Mouse (Mus musculus) embryonic fibroblast, embryonic 13.5 days (primary cell): Measurements from ENCODE around the gene Nav2. TPM values are rescaled to one million over a fixed set of nuclear protein-coding genes. Genes with fewer than 3 reads are reported as not detected.

Source experiments
- H3K27ac ChIP-seq: 2 replicates; pipeline ENCODE4 v1.5.1; 2012; ENCODE audit warnings: low read length, control low read depth, inconsistent platforms; ENCODE audit not compliant: insufficient read depth
- H3K4me1 ChIP-seq: 2 replicates; pipeline ENCODE4 v1.6.1; 2011; ENCODE audit warnings: low read length; ENCODE audit not compliant: control insufficient read depth, insufficient read depth
- H3K4me3 ChIP-seq: 2 replicates; pipeline ENCODE4 v1.5.1; 2011; ENCODE audit warnings: mild to moderate bottlenecking, control low read depth, low read length; ENCODE audit not compliant: insufficient read depth
- CTCF ChIP-seq: IDR thresholded peaks from 2 replicates; pipeline ENCODE4 v1.5.1; 2011; ENCODE audit warnings: mild to moderate bottlenecking, control low read depth, low read length, moderate library complexity, borderline replicate concordance; ENCODE audit not compliant: insufficient read depth
- POLR2A ChIP-seq: IDR thresholded peaks from 2 replicates; pipeline ENCODE4 v1.6.1; 2011; ENCODE audit warnings: low read depth, mild to moderate bottlenecking, control low read depth, low read length, moderate library complexity
- polyA plus RNA-seq: library from polyadenylated mRNA; stranded (reverse); fragments of >200 nt; gene quantifications from 2 replicates; pipeline ENCODE4 v1.2.4, GENCODE M21; 2011; ENCODE audit warnings: low read depth; ENCODE audit not compliant: missing spikeins, insufficient read length

Gene Nav2
- polyA plus RNA-seq, 1 experiment: 18.7 TPM

DNA sequence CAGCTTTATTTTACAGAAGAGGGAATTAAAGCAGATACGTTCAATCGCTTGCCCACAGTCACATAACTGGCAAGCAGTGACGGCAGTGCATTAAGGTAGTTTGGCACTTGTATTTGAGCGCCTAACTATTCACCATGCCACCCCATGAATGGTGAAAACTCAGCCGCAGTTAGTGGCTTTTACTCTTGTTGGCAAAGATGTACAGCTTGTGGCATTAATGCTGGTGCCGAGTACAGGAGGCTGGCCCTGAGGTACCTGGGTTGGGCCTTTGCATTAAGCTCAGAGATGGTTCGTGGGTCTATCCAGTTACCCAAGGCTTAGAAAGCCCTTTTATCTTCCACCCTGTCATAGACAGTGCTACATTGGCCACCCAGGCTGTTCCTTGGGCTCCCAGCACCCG lies 87.2 kb downstream of the Nav2 start:
- TF ChIP-seq CTCF: no peak
- no peak for TF ChIP-seq POLR2A
- H3K4me1 ChIP-seq: no peaks in the 10 kb centered on the region
- H3K4me3 ChIP-seq: no peak overlapping the region
- H3K27ac ChIP-seq: no peak overlapping the region

DNA sequence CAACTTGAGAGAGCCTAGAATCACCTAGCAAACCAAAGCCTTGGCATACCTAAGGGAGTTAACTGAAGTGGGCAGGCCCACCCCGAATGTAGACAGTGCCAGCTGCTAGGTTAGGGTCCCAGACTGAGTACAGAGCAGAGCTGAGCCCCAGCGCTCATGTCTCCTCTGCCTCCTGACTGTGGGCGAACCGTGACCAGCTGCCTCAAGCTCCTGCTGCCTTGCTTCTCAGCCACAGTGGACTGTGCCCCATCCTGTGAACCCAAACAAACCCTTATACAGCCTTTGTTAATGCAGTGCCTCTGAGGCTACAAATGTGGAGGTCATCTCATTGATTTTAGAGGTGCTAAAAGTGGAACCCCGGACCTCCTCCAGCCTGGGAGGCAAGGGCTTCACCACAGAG lies 88.3 kb downstream of the Nav2 start:
- TF ChIP-seq POLR2A: no peak
- TF ChIP-seq CTCF: no peak
- no peak overlapping the region for H3K27ac ChIP-seq

DNA sequence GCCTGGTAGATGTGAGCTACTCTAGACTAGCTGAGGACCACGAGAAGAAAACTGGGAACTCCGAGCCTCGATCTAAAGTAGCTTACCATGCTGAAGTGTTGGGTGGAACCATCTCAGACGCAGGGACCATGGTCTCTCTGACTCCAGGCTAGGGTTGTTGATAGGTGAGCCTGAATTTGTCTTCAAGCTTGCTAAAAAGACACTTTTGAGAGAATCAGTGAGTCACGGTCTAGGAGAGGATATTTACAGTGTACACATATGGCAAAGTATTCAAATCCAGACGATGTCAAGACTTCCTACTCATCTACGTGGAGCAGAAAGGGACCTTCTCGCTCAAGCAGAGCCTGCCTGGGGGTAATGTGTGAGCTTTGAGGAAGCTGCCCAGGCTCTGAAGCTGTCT lies 89.6 kb downstream of the Nav2 start:
- Histone ChIP-seq H3K4me1 (no peaks in the 10 kb centered on the region), H3K27ac (no peak overlapping the region), H3K4me3 (no peak overlapping the region)
- no peak for TF ChIP-seq CTCF
- no peak for TF ChIP-seq POLR2A

More for the DNA sequence above, 88.3 kb downstream of the Nav2 start:
- no peak overlapping the region for H3K4me3 ChIP-seq
- H3K4me1 ChIP-seq: no peaks in the 10 kb centered on the region

DNA sequence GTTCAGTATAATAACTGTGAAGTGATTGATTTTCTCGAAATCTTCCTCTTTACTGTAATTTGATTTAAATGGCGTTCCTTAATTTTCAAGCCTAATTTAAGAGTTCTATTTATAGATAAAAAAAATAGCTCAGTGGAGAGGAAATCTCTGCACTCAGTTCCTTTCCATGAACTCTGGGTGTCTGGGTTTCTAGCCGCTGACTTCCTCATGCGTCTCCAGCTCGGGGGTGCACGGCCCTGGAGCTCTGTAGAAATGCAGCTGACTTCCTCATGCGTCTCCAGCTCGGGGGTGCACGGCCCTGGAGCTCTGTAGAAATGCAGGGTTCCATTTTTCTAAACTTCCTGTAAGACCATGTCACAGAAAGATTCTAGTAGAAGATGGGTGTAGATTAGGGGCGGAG lies 90.1 kb downstream of the Nav2 start:
- H3K4me1 ChIP-seq: no peaks in the 10 kb centered on the region
- H3K4me3 ChIP-seq: no peak overlapping the region
- no peak overlapping the region for H3K27ac ChIP-seq
- no peak for TF ChIP-seq POLR2A
- TF ChIP-seq CTCF: no peak

DNA sequence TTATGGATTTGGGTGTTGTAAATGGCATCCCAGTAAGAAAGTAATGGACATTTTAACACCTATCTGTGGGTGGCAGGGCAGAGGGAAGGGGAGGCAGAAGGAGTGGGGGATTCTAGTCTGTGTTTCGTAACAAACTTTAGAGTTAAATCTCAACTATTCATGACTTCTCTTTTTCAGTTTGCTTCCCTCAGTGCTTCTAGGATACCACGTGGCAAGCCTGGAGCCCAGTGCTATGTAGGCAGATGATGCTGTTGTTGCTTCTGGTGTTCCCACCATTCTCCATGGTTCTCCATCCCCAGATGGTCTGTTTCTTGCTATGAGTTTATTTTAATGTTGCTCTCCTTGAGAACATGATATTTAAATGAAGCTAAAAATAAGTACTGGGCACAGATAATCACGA lies 92.3 kb downstream of the Nav2 start:
- TF ChIP-seq CTCF: no peak
- no peak for TF ChIP-seq POLR2A
- H3K27ac ChIP-seq: no peak overlapping the region
- H3K4me1 ChIP-seq: no peaks in the 10 kb centered on the region
- no peak overlapping the region for H3K4me3 ChIP-seq

DNA sequence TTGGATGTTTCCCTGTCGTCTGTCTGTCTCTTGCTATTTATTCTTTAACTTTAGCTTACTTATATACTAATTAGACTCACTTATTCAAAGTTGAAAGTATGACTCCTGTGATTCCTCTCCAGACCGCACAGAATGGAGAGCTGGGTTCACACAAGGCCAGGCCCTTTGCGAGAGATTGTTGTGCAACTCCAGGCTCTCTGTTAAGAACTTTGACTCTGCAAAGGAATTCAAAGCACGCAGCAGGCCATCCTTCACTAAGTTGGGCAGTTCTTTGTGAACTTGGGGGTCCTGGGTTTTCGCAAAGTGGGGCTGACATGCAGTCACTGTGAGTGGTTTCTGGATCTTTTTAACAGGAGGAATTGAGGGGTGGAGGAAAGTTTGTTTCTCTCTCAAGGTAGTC lies 95.9 kb downstream of the Nav2 start:
- TF ChIP-seq CTCF: no peak
- no peak for TF ChIP-seq POLR2A
- no peaks in the 10 kb centered on the region for H3K4me1 ChIP-seq
- no peak overlapping the region for H3K4me3 ChIP-seq
- H3K27ac ChIP-seq: no peak overlapping the region

DNA sequence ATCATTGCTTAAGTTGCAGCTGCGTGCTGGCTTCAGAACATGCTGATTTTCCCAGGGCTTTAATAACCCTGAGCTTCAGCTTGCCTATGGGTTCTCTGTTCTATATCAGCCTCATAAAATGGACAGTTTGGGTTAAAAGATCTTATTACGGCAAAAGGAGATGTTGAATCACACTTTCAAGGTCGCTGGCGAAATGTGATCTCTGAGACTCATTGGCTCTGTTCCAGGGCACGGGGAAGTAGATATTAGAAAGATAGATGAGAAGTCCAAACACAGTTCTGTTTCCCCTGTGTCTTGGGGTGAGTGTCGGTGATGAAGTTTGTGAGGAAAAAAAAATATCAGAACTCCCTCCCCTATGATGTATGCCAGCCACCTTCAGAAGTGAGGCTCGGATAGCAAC lies 98.4 kb downstream of the Nav2 start:
- no peak overlapping the region for H3K27ac ChIP-seq
- no peak for TF ChIP-seq POLR2A
- no peak for TF ChIP-seq CTCF
- H3K4me3 ChIP-seq: no peak overlapping the region
- no peaks in the 10 kb centered on the region for H3K4me1 ChIP-seq

DNA sequence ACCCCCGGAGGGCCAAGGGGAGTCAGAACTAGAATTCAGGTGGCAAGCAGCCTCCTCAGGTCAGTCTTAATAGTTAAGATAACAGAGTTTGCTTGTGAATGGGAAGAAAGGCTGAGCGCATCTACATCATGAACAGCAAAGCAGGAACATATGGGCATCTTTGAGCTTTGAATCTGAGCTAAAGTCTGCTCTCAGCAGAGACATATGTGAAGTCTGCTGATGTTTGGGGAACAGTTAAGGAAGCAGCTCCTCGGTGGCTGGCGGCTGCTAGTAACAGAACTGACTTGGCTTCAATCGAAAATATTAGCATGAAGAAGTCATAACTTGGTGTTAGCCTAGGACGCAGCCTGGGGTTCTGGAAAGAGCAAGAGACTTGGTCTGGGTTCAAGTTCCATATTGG lies 102.2 kb downstream of the Nav2 start:
- TF ChIP-seq CTCF: no peak
- no peak for TF ChIP-seq POLR2A
- H3K4me1 ChIP-seq: no peaks in the 10 kb centered on the region
- no peak overlapping the region for H3K27ac ChIP-seq
- no peak overlapping the region for H3K4me3 ChIP-seq

DNA sequence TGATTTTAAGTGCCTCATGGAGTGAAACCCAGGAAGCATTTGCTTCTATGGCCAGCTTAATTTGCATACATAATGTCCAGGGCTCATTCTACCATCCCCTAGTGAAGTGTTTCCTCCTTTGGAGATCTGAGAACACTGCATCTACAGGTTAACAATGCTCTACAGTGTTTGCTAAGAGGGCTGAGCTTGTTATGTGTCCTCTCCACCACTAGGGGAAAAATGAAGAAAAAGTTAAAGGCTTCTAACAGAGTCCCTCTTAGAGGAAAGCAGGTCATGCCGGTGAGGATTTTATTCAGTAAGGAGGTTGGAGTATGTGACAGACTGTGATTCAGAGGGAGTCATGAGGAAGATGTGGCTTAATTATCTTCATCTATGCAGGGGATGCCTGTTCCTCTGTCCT lies 103.5 kb downstream of the Nav2 start:
- TF ChIP-seq POLR2A (no peak), CTCF (no peak)
- H3K27ac ChIP-seq: no peak overlapping the region
- no peaks in the 10 kb centered on the region for H3K4me1 ChIP-seq
- no peak overlapping the region for H3K4me3 ChIP-seq

DNA sequence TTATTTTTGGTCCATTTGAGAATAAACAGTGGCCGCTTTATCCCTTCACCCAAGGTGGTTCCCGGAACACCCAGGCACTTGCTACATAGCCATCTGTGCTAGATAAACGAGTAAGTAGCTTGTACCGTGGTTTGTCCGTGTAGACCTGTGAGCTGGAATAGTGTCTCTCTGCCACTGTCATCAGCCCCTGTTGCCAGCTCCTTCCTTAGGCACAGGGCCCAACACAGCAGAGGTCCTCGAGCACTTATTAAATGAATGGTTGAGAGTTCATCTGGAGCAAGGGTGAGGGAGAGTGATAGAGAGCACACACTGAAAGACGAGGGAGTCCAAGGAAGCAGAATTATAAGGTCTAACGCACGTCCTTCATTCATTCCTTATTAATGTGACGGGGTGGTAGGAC lies 106.0 kb downstream of the Nav2 start:
- TF ChIP-seq POLR2A: no peak
- no peak for TF ChIP-seq CTCF
- Histone ChIP-seq H3K4me3 (no peak overlapping the region), H3K27ac (no peak overlapping the region), H3K4me1 (no peaks in the 10 kb centered on the region)

DNA sequence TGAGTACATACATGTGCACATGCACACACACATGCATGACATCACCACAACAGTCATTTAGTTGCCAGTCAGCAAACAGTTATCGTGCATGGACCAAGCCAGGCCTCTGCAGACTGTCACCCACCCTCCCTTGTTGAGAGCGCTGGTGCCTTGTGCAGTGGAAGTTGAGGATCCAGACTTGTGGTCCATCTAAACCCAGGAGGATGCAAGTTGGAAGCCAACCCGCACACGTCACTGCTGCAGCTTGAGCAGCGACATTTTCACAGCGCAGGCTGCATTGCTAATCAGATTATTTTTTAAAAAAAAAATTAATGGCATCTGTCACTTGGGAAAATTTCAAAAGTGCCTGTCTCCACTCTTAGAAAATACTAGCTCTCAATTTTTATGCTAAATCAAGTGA lies 106.8 kb downstream of the Nav2 start:
- Histone ChIP-seq H3K27ac (no peak overlapping the region), H3K4me1 (no peaks in the 10 kb centered on the region), H3K4me3 (no peak overlapping the region)
- no peak for TF ChIP-seq CTCF
- TF ChIP-seq POLR2A: no peak

DNA sequence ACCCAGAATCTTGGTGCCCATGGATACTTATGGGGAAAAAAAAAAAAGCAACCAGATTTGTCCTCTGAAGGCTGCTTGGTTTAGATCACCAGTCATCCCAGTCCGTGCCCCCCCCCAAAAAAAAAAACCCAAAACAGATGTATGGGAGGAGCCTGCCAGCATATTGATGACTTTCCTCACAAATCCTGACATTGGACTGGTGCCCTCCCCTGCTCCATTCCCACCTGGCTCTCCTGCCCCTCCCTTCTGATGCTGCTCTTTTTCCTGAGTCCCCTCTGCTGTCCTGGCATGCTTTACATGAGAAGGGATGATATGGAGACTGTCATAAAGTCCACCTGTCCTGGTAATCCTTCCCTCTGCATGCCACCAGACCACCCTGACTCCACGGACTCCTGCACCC lies 107.6 kb downstream of the Nav2 start:
- no peak overlapping the region for H3K4me3 ChIP-seq
- H3K4me1 ChIP-seq: no peaks in the 10 kb centered on the region
- no peak for TF ChIP-seq CTCF
- TF ChIP-seq POLR2A: no peak
- no peak overlapping the region for H3K27ac ChIP-seq
